Mouse (Mus musculus) bone marrow, adult 2 months (tissue): Measurements from ENCODE around the gene Olfr3. TPM values are rescaled to one million over a fixed set of nuclear protein-coding genes. Genes with fewer than 3 reads are reported as not detected.

Experiments
- H3K27ac ChIP-seq: fragments of 200-500 bp; 2 replicates; pipeline ENCODE4 v1.5.1; 2012; ENCODE audit warnings: low read depth, mild to moderate bottlenecking, control low read depth, inconsistent platforms, low read length; ENCODE audit not compliant: control insufficient read depth, poor library complexity, insufficient read depth
- H3K4me1 ChIP-seq: fragments of 200-500 bp; 2 replicates; pipeline ENCODE4 v1.6.1; 2011; ENCODE audit warnings: low read length; ENCODE audit not compliant: control insufficient read depth, insufficient read depth
- H3K4me3 ChIP-seq: fragments of 200-500 bp; replicated peaks from 2 replicates; pipeline ENCODE3; 2011; ENCODE audit warnings: mild to moderate bottlenecking, low read depth, low read length, control low read depth; ENCODE audit not compliant: control insufficient read depth
- CTCF ChIP-seq: fragments of 200-500 bp; IDR thresholded peaks from 2 replicates; pipeline ENCODE4 v1.5.1; 2011; ENCODE audit warnings: low read length, control low read depth; ENCODE audit not compliant: control insufficient read depth, insufficient read depth
- POLR2A ChIP-seq: fragments of 200-500 bp; IDR thresholded peaks from 2 replicates; pipeline ENCODE4 v1.6.1; 2011; ENCODE audit warnings: low read depth, mild to moderate bottlenecking, control low read depth, low read length, borderline replicate concordance; ENCODE audit not compliant: control insufficient read depth
- WGBS: fragments of 180-500 bp; shearing (Covaris S2); methylation state at CpG from one replicate; pipeline ENCODE4 v1.1.7; 2018; 5-methylcytosine and 5-hydroxymethylcytosine counted together
- polyA plus RNA-seq: library from polyadenylated mRNA; stranded (reverse); fragments of >200 nt; gene quantifications from 2 replicates; pipeline ENCODE4 v1.2.4, GENCODE M21; 2011; ENCODE audit warnings: low replicate concordance; ENCODE audit not compliant: missing spikeins, insufficient read depth, insufficient read length

The Olfr3 gene
- polyA plus RNA-seq: not detected in 2 replicates

DNA sequence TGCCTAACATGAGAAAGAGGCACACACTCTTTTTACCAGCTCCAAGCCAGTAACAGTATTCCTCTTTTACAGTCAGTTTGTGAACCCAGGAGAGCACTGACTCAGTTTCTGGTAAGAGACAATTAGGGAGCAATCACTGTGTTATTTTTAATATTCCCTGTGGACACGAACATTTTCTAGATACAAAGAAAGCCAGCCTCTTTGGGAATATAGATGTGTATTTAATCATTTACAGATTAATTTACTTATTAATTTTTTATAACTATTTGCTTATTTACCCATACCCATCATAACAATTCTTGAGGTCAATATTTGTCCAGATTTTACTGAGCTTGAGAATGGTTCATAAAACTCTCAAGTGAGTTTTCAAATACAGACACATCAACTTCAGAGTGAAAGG lies at the start of gene Olfr3:
Gene Olfr3 (minus strand): TSS at position 101 of the 400 bp plus-strand sequence.
- no peak within 1 kb of the TSS for H3K27ac ChIP-seq
- no peak for TF ChIP-seq CTCF
- TF ChIP-seq POLR2A: no peak
- no peaks in the 10 kb centered on the region for H3K4me1 ChIP-seq
- WGBS: 72% methylated on average over 1 of the region's 1 CpGs
- H3K4me3 ChIP-seq: no peak within 1 kb of the TSS

DNA sequence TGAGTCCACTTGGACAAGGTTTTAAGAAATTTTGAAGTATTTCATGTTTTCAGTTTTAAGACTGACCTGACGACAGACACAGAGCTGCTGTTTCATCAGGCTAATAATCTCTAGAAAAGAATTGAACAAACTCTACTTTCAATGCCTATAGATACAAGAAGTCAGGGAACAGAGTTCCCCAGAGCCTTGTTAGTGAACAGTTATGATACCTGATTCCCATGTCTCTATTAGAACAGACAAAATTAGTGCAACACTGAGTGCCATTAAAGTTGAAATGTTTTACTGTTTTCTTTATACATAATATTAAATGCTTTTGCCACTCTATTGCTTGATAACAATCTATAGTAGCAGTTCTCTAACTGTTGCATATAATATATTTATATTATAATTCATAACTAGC lies 45.7 kb upstream of the Olfr3 start, which contains the start of gene Olfr351:
Gene Olfr351 (minus strand): TSS at position 101 of the 400 bp plus-strand sequence.
- 80% methylated on average over 1 of the region's 1 CpGs for WGBS
- Histone ChIP-seq H3K4me3 (no peak within 1 kb of the TSS), H3K4me1 (no peaks in the 10 kb centered on the region), H3K27ac (no peak within 1 kb of the TSS)
- no peak for TF ChIP-seq POLR2A
- no peak for TF ChIP-seq CTCF

DNA sequence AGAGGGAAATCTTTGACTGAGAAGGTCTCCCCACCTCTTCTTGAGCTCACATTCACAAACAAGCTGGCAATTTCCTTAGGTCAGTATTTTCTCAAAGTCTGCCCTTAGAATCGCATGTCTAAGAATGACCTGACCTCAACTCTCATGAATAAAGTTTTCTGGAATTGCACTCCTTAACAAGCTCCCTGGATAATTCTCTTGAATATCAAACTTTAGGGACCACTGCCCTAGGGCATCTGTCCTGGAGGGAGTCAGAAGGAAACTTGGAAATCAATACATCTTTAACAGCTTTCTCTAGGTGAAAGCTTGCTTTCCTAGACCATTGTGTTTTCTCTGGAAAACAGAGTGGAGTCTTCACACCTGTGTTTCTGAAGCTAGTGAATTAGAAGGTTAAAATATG lies 29.2 kb upstream of the Olfr3 start, which contains the start of gene Olfr350:
Gene Olfr350 (plus strand): TSS at position 301 of the 400 bp plus-strand sequence.
- 82% methylated on average over 1 of the region's 1 CpGs for WGBS
- Histone ChIP-seq H3K27ac (no peak within 1 kb of the TSS), H3K4me3 (no peak within 1 kb of the TSS), H3K4me1 (no peaks in the 10 kb centered on the region)
- TF ChIP-seq POLR2A (no peak), CTCF (no peak)

DNA sequence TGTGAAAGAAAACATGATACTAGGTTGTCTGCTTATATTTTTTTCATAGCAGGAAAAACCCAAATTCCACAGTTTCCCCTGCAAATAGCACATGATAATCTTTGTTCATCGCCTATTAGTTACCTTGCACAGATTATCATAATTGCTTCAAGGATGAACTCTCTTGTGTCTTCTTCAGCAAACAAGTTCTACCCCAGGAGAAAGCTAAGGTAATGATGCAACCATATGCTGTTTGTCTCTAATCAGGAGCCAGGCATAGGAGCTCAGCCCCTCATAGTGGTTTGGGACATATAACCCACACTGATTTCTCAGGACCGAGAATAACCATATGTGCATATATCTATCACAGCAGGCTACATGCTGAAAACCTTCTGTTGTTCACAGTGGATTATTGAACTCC lies 26.6 kb downstream of the Olfr3 start, which contains the start of gene Olfr50:
Gene Olfr50 (plus strand): TSS at position 301 of the 400 bp plus-strand sequence.
- 67% methylated on average over 2 of the region's 2 CpGs for WGBS
- Histone ChIP-seq H3K4me1 (no peaks in the 10 kb centered on the region), H3K27ac (no peak within 1 kb of the TSS), H3K4me3 (no peak within 1 kb of the TSS)
- TF ChIP-seq CTCF (no peak), POLR2A (no peak)

DNA sequence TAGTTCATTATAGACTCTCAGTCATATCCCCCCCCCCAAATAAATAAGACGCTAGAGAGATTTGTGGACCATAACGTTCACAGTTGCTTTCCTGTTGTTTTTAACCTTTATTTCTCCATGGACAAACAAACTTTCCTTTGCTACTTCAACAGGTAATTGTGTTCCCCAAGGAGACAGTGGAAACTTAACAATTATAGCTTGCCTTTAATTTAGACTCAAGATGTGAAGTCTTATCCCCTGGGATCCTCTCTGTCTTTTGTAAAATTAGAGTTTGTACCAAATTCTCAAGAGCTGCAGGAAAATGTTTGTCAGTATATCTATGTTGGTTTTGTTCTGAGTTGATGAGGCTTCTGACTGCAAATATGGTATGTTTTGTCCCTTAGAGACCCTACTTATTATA lies 32.9 kb downstream of the Olfr3 start, which contains the start of gene Olfr348:
Gene Olfr348 (plus strand): TSS at position 301 of the 400 bp plus-strand sequence.
- WGBS: 50% methylated on average over 2 of the region's 2 CpGs
- no peaks in the 10 kb centered on the region for H3K4me1 ChIP-seq
- TF ChIP-seq CTCF (no peak), POLR2A (no peak)
- no peak within 1 kb of the TSS for H3K27ac ChIP-seq
- no peak within 1 kb of the TSS for H3K4me3 ChIP-seq

Other genes with a start within 250 kb of the Olfr3 start
- gene Olfr345, start 177.0 kb downstream of the Olfr3 start, polyA plus RNA-seq: not detected in 2 replicates
- not detected in 2 replicates for gene Olfr346, start 131.2 kb downstream of the Olfr3 start, polyA plus RNA-seq
- gene Olfr347, start 85.1 kb downstream of the Olfr3 start, polyA plus RNA-seq: not detected in 2 replicates
- gene Olfr348, start 32.8 kb downstream of the Olfr3 start, polyA plus RNA-seq: not detected in 2 replicates
- gene Olfr50, start 26.5 kb downstream of the Olfr3 start, polyA plus RNA-seq: 1.3 TPM in 1 of 2 replicates, not detected in the other
- gene Olfr350, start 29.3 kb upstream of the Olfr3 start, polyA plus RNA-seq: not detected in 2 replicates
- gene Olfr351, start 45.6 kb upstream of the Olfr3 start, polyA plus RNA-seq: not detected in 2 replicates
- 0.57 and 1.2 TPM in 2 replicates for gene Olfr352, start 51.4 kb upstream of the Olfr3 start, polyA plus RNA-seq
- gene Olfr353, start 75.9 kb upstream of the Olfr3 start, polyA plus RNA-seq: not detected in 2 replicates
- not detected in 2 replicates for gene Olfr354, start 88.6 kb upstream of the Olfr3 start, polyA plus RNA-seq
- not detected in 2 replicates for gene Olfr355, start 111.9 kb upstream of the Olfr3 start, polyA plus RNA-seq
- not detected in 2 replicates for gene Olfr356, start 120.1 kb upstream of the Olfr3 start, polyA plus RNA-seq
- not detected in 2 replicates for gene Olfr357, start 176.8 kb upstream of the Olfr3 start, polyA plus RNA-seq
- gene Olfr358, start 192.3 kb upstream of the Olfr3 start, polyA plus RNA-seq: not detected in 2 replicates
- not detected in 2 replicates for gene Olfr360, start 248.7 kb upstream of the Olfr3 start, polyA plus RNA-seq